Mouse (Mus musculus) limb, embryonic 13.5 days (tissue): ENCODE measurements around the gene Zfp653. TPM values are rescaled to one million over a fixed set of nuclear protein-coding genes. Genes with fewer than 3 reads are reported as not detected.
A peak's percentile ranks its signal among the peaks of the same experiment; 100 is the strongest.

ENCODE experiments used
- ATAC-seq: fragments of 200-750 bp; cut with Nextera tagmentation; 2 replicates; pipeline ENCODE4 v1.8.0; 2017; ENCODE audit warnings: low read depth, moderate number of reproducible peaks, moderate TSS enrichment; ENCODE audit not compliant: low FRiP score
- H3K27ac ChIP-seq: fragments of 300-500 bp; sonication (generic); 2 replicates; pipeline ENCODE4 v1.5.1; 2015; ENCODE audit warnings: inconsistent platforms, mild to moderate bottlenecking, moderate library complexity
- H3K27me3 ChIP-seq: fragments of 300-500 bp; sonication (generic); 2 replicates; pipeline ENCODE4 v1.6.1; 2015; ENCODE audit warnings: mild to moderate bottlenecking, inconsistent platforms
- H3K36me3 ChIP-seq: fragments of 300-500 bp; sonication (generic); 2 replicates; pipeline ENCODE4 v1.6.1; 2015; ENCODE audit warnings: inconsistent platforms, mild to moderate bottlenecking, moderate library complexity
- H3K4me1 ChIP-seq: fragments of 300-500 bp; sonication (generic); 2 replicates; pipeline ENCODE4 v1.6.1; 2015; ENCODE audit warnings: inconsistent platforms
- H3K4me2 ChIP-seq: fragments of 300-500 bp; sonication (generic); replicated peaks from 2 replicates; pipeline ENCODE4 v1.6.1; 2015; ENCODE audit warnings: inconsistent platforms, mild to moderate bottlenecking, moderate library complexity
- H3K4me3 ChIP-seq: fragments of 300-500 bp; sonication (generic); 2 replicates; pipeline ENCODE4 v1.5.1; 2015; ENCODE audit warnings: moderate library complexity, mild to moderate bottlenecking, inconsistent platforms
- H3K9ac ChIP-seq: fragments of 300-500 bp; sonication (generic); 2 replicates; pipeline ENCODE4 v1.6.1; 2015; ENCODE audit warnings: mild to moderate bottlenecking, inconsistent platforms
- H3K9me3 ChIP-seq: fragments of 300-500 bp; sonication (generic); 2 replicates; pipeline ENCODE4 v1.6.1; 2016; ENCODE audit warnings: inconsistent platforms
- WGBS: fragments of 180-500 bp; shearing (Covaris S2); methylation state at CpG from one replicate; pipeline ENCODE4 v1.1.7; 2015; 5-methylcytosine and 5-hydroxymethylcytosine counted together
- polyA plus RNA-seq: library from polyadenylated mRNA; unstranded; fragments of >200 nt; fragmentation: Nextera tagmentation; extraction: Ambion mirVana; gene quantifications from 2 replicates; pipeline ENCODE4 v1.2.1, GENCODE M21; 2015

The Zfp653 gene
- 11.6 and 12.6 TPM in 2 replicates for polyA plus RNA-seq

- no peaks in the 10 kb centered on the region for H3K9me3 ChIP-seq
- H3K27ac ChIP-seq, result peak within 1 kb of the TSS; percentile 96
- H3K4me3 ChIP-seq, result peak within 1 kb of the TSS; percentile 63
- H3K4me2 ChIP-seq, result peak within 1 kb of the TSS; percentile 66
- H3K36me3 ChIP-seq, result peaks cover 46% of the 10 kb centered on the region
- ATAC-seq, result peak; percentile 98
- WGBS, result under 1% methylated on average over 70 of the region's 87 CpGs
- H3K9ac ChIP-seq, result peak within 1 kb of the TSS; percentile 85
- no peaks in the 10 kb centered on the region for H3K27me3 ChIP-seq
- H3K4me1 ChIP-seq, result peaks cover 13% of the 10 kb centered on the region
Measured at GRCm38 (mm10) chr9:22070791-22071573, at the start of gene Zfp653, which contains the start of gene Gm49318. Zfp653 (minus strand) TSS chr9:22071376. Gm49318 (minus strand) TSS chr9:22071259.

DNA sequence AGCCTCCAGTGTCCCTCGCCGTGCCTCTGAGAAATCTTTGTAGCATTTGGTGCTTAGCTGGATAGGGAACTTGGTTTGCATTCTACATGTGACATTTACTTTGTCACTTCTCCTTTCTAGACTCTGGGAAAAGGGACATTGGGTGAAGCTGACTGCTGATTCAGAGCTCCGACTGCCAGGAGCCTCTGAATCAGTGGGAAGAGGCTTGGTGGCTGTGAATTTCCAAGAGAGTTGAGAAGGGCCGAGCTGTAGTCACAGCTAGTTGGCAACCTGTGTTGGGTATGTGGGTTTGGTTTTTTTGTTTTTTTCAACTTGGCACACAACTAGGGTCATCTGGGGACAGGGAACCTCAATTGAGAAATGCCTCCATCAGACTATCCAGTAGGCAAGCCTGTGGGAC lies 48.4 kb upstream of the Zfp653 start:
- no peak overlapping the region for H3K27ac ChIP-seq
- no peak overlapping the region for H3K9ac ChIP-seq
- peaks cover 15% of the 10 kb centered on the region for H3K4me1 ChIP-seq
- WGBS, result 87% methylated on average over 4 of the region's 4 CpGs
- H3K27me3 ChIP-seq, result no peaks in the 10 kb centered on the region
- no peaks in the 10 kb centered on the region for H3K9me3 ChIP-seq
- no peak for ATAC-seq
- no peak overlapping the region for H3K4me2 ChIP-seq
- H3K4me3 ChIP-seq, result no peak overlapping the region
- no peaks in the 10 kb centered on the region; the same call in 1 of the 2 replicates for H3K36me3 ChIP-seq

- WGBS, result 46% methylated on average over 10 of the region's 10 CpGs
Measured at GRCm38 (mm10) chr9:22117754-22118456, 46.7 kb upstream of the Zfp653 start.

GRCm38 (mm10) chr9:22116740-22117426 lies 45.7 kb upstream of the Zfp653 start, which contains the start of gene Elof1:
Elof1 (minus strand) TSS chr9:22117172.
- Histone ChIP-seq H3K27ac (peak within 1 kb of the TSS; percentile 77), H3K9ac (peak within 1 kb of the TSS; percentile 96), H3K36me3 (peaks cover 23% of the 10 kb centered on the region), H3K27me3 (no peaks in the 10 kb centered on the region), H3K4me3 (peak within 1 kb of the TSS; percentile 92), H3K9me3 (no peaks in the 10 kb centered on the region), H3K4me1 (peaks cover 15% of the 10 kb centered on the region), H3K4me2 (peak within 1 kb of the TSS; percentile 88)
- WGBS, result under 1% methylated on average over 52 of the region's 52 CpGs
- ATAC-seq, result peak; percentile 96

More at GRCm38 (mm10) chr9:22117754-22118456, 46.7 kb upstream of the Zfp653 start:
- Histone ChIP-seq H3K4me2 (peak overlapping the region; percentile 88), H3K9ac (peak overlapping the region; percentile 70), H3K9me3 (no peaks in the 10 kb centered on the region), H3K4me1 (peaks cover 15% of the 10 kb centered on the region), H3K36me3 (peaks cover 13% of the 10 kb centered on the region), H3K27ac (0 out of 2 replicates have a peak overlapping the region, but pooled peaks have one; percentile 28), H3K27me3 (no peaks in the 10 kb centered on the region), H3K4me3 (peak overlapping the region; percentile 92)
- ATAC-seq, result no peak

GRCm38 (mm10) chr9:22116086-22116485 lies 44.9 kb upstream of the Zfp653 start:
- Histone ChIP-seq H3K9ac (peak overlapping the region; percentile 96), H3K9me3 (no peaks in the 10 kb centered on the region), H3K4me2 (peak overlapping the region; percentile 88), H3K4me3 (peak overlapping the region; percentile 92), H3K36me3 (peaks cover 30% of the 10 kb centered on the region), H3K27me3 (no peaks in the 10 kb centered on the region), H3K27ac (no peak overlapping the region), H3K4me1 (peaks cover 15% of the 10 kb centered on the region)
- ATAC-seq, result no peak
- 40% methylated on average over 15 of the region's 15 CpGs for WGBS

DNA sequence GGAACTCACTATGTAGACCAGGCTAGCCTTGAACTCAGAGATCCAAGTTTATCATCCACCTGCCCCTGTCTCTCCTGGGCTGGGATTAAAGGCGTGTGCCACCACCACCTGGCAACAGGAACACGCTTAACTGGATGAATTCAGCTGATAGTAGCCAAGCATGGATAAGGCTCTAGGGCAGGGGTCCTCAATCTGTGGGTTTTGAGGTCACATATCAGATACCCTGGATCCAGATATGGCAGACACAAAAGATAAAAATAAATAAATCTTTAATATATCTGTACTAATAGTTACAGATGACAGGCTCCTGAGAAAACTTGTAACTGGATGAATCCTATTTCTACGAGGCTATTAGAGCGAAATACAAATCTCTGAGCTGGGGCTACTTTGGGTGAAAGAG lies 44.5 kb upstream of the Zfp653 start:
- peak overlapping the region; percentile 88 for H3K4me2 ChIP-seq
- ATAC-seq, result no peak
- 90% methylated on average over 4 of the region's 4 CpGs for WGBS
- no peaks in the 10 kb centered on the region for H3K9me3 ChIP-seq
- H3K27ac ChIP-seq, result no peak overlapping the region
- peak overlapping the region; percentile 96 for H3K9ac ChIP-seq
- H3K36me3 ChIP-seq, result peaks cover 34% of the 10 kb centered on the region
- no peaks in the 10 kb centered on the region for H3K27me3 ChIP-seq
- H3K4me3 ChIP-seq, result peak overlapping the region; percentile 92
- peaks cover 15% of the 10 kb centered on the region for H3K4me1 ChIP-seq

GRCm38 (mm10) chr9:22108194-22108593 lies 37.0 kb upstream of the Zfp653 start:
- ATAC-seq, result no peak
- Histone ChIP-seq H3K4me3 (no peak overlapping the region), H3K27me3 (0 out of 2 replicates have a peak, but pooled peaks cover 1% of the 10 kb centered on the region), H3K36me3 (peaks cover 40% of the 10 kb centered on the region), H3K4me1 (no peaks in the 10 kb centered on the region), H3K4me2 (no peak overlapping the region), H3K27ac (no peak overlapping the region), H3K9me3 (no peaks in the 10 kb centered on the region), H3K9ac (no peak overlapping the region)
- 90% methylated on average over 9 of the region's 9 CpGs for WGBS

GRCm38 (mm10) chr9:22099922-22100321 lies 28.7 kb upstream of the Zfp653 start:
- Histone ChIP-seq H3K27me3 (peaks cover 66% of the 10 kb centered on the region), H3K36me3 (no peaks in the 10 kb centered on the region), H3K27ac (no peak overlapping the region), H3K4me1 (0 out of 2 replicates have a peak, but pooled peaks cover 18% of the 10 kb centered on the region), H3K9ac (0 out of 2 replicates have a peak overlapping the region, but pooled peaks have one; percentile 21), H3K9me3 (no peaks in the 10 kb centered on the region), H3K4me3 (peak overlapping the region; percentile 15; the same call in 1 of the 2 replicates), H3K4me2 (peak overlapping the region; percentile 9)
- no peak for ATAC-seq
- 3% methylated on average over 18 of the region's 18 CpGs for WGBS

- 0 out of 2 replicates have a peak, but pooled peaks cover 18% of the 10 kb centered on the region for H3K4me1 ChIP-seq
- no peaks in the 10 kb centered on the region for H3K9me3 ChIP-seq
- H3K36me3 ChIP-seq, result no peaks in the 10 kb centered on the region
- peaks cover 69% of the 10 kb centered on the region for H3K27me3 ChIP-seq
- 0 out of 2 replicates have a peak within 1 kb of the TSS, but pooled peaks have one; percentile 27 for H3K9ac ChIP-seq
- peak within 1 kb of the TSS; percentile 40 for H3K4me2 ChIP-seq
- ATAC-seq, result no peak
- peak within 1 kb of the TSS; percentile 21; the same call in 1 of the 2 replicates for H3K4me3 ChIP-seq
- WGBS, result 6% methylated on average over 14 of the region's 14 CpGs
- no peak within 1 kb of the TSS for H3K27ac ChIP-seq
Measured at GRCm38 (mm10) chr9:22098993-22099696, 28.0 kb upstream of the Zfp653 start, which contains the start of gene Cnn1. Cnn1 (plus strand) TSS chr9:22099216.

- Histone ChIP-seq H3K27me3 (peaks cover 51% of the 10 kb centered on the region), H3K36me3 (no peaks in the 10 kb centered on the region), H3K27ac (no peak overlapping the region), H3K9ac (peak overlapping the region; percentile 62), H3K4me1 (0 out of 2 replicates have a peak, but pooled peaks cover 18% of the 10 kb centered on the region), H3K4me2 (peak overlapping the region; percentile 68), H3K9me3 (no peaks in the 10 kb centered on the region), H3K4me3 (peak overlapping the region; percentile 39)
- WGBS, result 1% methylated on average over 24 of the region's 24 CpGs
- peak; percentile 72 for ATAC-seq
Measured at GRCm38 (mm10) chr9:22095854-22096307, 24.7 kb upstream of the Zfp653 start.

DNA sequence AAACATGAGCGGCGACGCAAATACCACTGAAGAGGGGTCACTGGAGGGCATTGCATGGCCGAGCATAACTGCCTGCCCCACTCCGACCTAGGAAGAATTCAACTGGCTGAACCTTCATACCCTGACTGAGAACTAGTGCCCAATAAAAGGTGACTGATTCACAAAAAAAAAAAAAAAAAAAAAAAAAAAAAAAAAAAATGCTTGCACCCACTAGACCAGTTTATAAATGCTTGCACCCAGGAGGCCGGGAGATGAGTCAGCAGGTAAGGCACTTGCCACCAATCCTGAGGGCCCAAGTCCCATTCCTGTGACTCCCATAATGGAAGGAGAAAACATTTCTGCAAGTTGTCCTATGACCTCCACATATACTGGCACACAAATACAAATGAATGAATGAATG lies 21.6 kb upstream of the Zfp653 start:
- Histone ChIP-seq H3K9me3 (no peaks in the 10 kb centered on the region), H3K27me3 (peaks cover 19% of the 10 kb centered on the region), H3K9ac (no peak overlapping the region), H3K4me2 (no peak overlapping the region), H3K36me3 (no peaks in the 10 kb centered on the region), H3K27ac (no peak overlapping the region), H3K4me3 (no peak overlapping the region), H3K4me1 (0 out of 2 replicates have a peak, but pooled peaks cover 4% of the 10 kb centered on the region)
- 87% methylated on average over 6 of the region's 6 CpGs for WGBS
- ATAC-seq, result no peak
